Mouse (Mus musculus): ENCODE data around the gene Dsp.

Dsp gene

GRCm38 (mm10) chr13:38151069-38151588, at the start of gene Dsp:
Gene Dsp (plus strand): TSS chr13:38151294.
- peak; percentile 45 to 85 for DNase-seq (ENCODE audit: inconsistent age in 2 of 2, low spot score in 1 of 2)

GRCm38 (mm10) chr13:38103406-38103805, 47.7 kb upstream of the Dsp start:
- DNase-seq (ENCODE audit: inconsistent age in 2 of 2, low spot score in 1 of 2), result no peak

GRCm38 (mm10) chr13:38104501-38104900, 46.6 kb upstream of the Dsp start:
- no peak for DNase-seq (ENCODE audit: inconsistent age in 2 of 2, low spot score in 1 of 2)

- DNase-seq (ENCODE audit: inconsistent age in 2 of 2, low spot score in 1 of 2), result no peak
These were observed 42.0 kb upstream of the Dsp start for GRCm38 (mm10) chr13:38109081-38109480.

- no peak for DNase-seq (ENCODE audit: inconsistent age in 2 of 2, low spot score in 1 of 2)
These were observed 28.8 kb upstream of the Dsp start for GRCm38 (mm10) chr13:38122321-38122720.

- DNase-seq (ENCODE audit: inconsistent age in 2 of 2, low spot score in 1 of 2), result peak; percentile 24 to 74
These were observed 27.4 kb upstream of the Dsp start for GRCm38 (mm10) chr13:38123666-38124065.

- DNase-seq (ENCODE audit: inconsistent age in 2 of 2, low spot score in 1 of 2), result no peak
These were observed 23.4 kb upstream of the Dsp start for GRCm38 (mm10) chr13:38127683-38128082.

GRCm38 (mm10) chr13:38128246-38128645, 22.8 kb upstream of the Dsp start:
- no peak for DNase-seq (ENCODE audit: inconsistent age in 2 of 2, low spot score in 1 of 2)

GRCm38 (mm10) chr13:38129492-38129891, 21.6 kb upstream of the Dsp start:
- peak; percentile 8 to 55 for DNase-seq (ENCODE audit: inconsistent age in 2 of 2, low spot score in 1 of 2)

GRCm38 (mm10) chr13:38130116-38130515, 21.0 kb upstream of the Dsp start:
- no peak for DNase-seq (ENCODE audit: inconsistent age in 2 of 2, low spot score in 1 of 2)

GRCm38 (mm10) chr13:38133016-38133528, 18.0 kb upstream of the Dsp start:
- DNase-seq (ENCODE audit: inconsistent age in 2 of 2, low spot score in 1 of 2), result no peak

GRCm38 (mm10) chr13:38140521-38140920, 10.6 kb upstream of the Dsp start:
- no peak for DNase-seq (ENCODE audit: inconsistent age in 2 of 2, low spot score in 1 of 2)

- DNase-seq (ENCODE audit: inconsistent age in 2 of 2, low spot score in 1 of 2), result no peak
These were observed 6.0 kb upstream of the Dsp start for GRCm38 (mm10) chr13:38144962-38145713.

GRCm38 (mm10) chr13:38148348-38148747, 2.7 kb upstream of the Dsp start:
- DNase-seq (ENCODE audit: inconsistent age in 2 of 2, low spot score in 1 of 2), result peak in 1 of 2 experiments; percentile 27

GRCm38 (mm10) chr13:38151671-38152428, 756 bp downstream of the Dsp start:
- peak; percentile 17 to 70 for DNase-seq (ENCODE audit: inconsistent age in 2 of 2, low spot score in 1 of 2)

- peak; percentile 19 to 74 for DNase-seq (ENCODE audit: inconsistent age in 2 of 2, low spot score in 1 of 2)
These were observed 1.4 kb downstream of the Dsp start for GRCm38 (mm10) chr13:38152429-38153035.

- no peak for DNase-seq (ENCODE audit: inconsistent age in 2 of 2, low spot score in 1 of 2)
These were observed 4.4 kb downstream of the Dsp start for GRCm38 (mm10) chr13:38155523-38155922.

- DNase-seq (ENCODE audit: inconsistent age in 2 of 2, low spot score in 1 of 2), result no peak
These were observed 6.5 kb downstream of the Dsp start for GRCm38 (mm10) chr13:38157635-38158034.

GRCm38 (mm10) chr13:38162002-38162401, 10.9 kb downstream of the Dsp start:
- DNase-seq (ENCODE audit: inconsistent age in 2 of 2, low spot score in 1 of 2), result no peak

GRCm38 (mm10) chr13:38162668-38163067, 11.6 kb downstream of the Dsp start:
- DNase-seq (ENCODE audit: inconsistent age in 2 of 2, low spot score in 1 of 2), result no peak

- DNase-seq (ENCODE audit: inconsistent age in 2 of 2, low spot score in 1 of 2), result peak; percentile 20 to 68
These were observed 13.8 kb downstream of the Dsp start for GRCm38 (mm10) chr13:38164932-38165331.

Measured in adrenal gland, adult (tissue).